Mouse (Mus musculus): ENCODE data around the gene Impdh2. TPM values are rescaled to one million over a fixed set of nuclear protein-coding genes. Genes with fewer than 3 reads are reported as not detected.

Gene Impdh2
- polyA plus RNA-seq (2014; fragmentation: Illumina TruSeq; extraction: RNeasy Lipid Tissue Mini Kit (QIAGEN cat#74804); ENCODE audit: low read depth, low replicate concordance), result 20.3 TPM

DNA sequence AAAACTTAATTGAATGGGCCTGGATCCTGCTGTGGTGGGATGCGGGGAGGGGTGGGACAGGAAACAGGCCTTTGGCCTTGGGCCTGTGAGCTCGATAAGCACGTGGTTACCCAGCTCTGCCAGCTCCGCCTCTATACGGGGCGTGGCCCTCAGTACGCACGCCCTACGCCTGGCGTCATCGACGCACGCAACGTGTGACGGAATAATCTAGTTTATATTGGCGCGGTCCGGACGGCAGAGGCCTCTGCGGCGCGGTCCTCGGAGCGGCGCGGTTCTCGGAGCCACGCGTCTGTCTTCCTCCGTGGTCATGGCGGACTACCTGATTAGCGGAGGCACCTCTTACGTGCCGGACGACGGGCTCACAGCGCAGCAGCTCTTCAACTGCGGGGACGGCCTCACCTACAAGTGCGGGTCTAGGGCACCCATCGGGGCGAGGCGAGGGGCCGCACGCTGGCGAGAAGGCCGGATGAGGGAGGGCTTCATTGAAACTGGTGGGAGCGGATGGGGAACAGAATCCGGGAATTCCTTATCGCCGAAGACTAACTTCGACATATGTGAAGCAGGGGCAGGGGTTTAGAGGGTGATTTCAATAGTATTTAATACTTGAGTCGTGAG, at the start of gene Impdh2:
Gene Impdh2, plus strand, starts transcription at position 60 of the 615 bp plus-strand sequence.

DNA sequence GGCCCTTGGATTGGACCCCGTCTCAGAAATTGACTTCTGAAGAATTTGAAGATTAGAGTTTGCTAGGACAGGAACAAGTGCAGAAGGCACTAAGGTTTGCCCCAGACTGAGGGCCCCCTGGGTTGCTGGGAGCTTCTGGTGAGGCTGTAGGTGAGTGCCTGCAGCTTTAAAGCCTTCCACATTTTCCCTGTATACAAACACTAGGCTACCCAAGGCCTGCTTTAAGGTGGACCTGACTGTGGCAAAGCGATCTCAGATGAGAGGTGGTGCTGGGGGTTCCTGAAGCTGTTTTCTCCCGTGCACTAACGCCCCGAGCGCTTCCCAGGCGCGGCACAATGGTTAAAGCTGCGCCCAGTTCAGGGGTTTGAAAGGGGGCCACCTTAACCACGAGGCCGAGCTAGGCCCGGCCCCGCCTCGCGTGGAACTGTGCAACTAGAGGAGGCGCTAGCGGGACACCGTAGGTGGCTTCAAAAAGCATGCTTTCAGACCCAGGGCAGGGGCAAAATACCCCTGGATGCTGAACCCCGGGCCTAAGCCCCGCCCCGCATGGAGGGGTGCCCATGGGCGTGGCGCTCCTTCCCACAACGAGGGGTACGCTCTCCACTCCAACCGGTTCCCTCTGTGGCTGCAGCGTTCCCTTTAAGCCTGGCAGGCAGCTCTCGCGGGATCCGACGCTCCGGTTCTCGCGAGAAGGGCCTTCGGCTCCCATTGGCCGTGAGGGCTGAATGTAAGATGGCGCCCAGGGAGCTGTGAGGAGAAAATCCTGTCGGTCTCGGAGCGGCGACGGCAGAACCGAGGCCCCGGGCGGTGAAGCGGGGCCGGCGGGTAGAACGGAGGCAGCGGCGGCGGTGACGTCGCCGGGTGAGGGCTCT, 43.5 kb upstream of the Impdh2 start, which contains the start of gene Qrich1:
Gene Qrich1, plus strand, starts transcription at position 427 of the 872 bp plus-strand sequence.

DNA sequence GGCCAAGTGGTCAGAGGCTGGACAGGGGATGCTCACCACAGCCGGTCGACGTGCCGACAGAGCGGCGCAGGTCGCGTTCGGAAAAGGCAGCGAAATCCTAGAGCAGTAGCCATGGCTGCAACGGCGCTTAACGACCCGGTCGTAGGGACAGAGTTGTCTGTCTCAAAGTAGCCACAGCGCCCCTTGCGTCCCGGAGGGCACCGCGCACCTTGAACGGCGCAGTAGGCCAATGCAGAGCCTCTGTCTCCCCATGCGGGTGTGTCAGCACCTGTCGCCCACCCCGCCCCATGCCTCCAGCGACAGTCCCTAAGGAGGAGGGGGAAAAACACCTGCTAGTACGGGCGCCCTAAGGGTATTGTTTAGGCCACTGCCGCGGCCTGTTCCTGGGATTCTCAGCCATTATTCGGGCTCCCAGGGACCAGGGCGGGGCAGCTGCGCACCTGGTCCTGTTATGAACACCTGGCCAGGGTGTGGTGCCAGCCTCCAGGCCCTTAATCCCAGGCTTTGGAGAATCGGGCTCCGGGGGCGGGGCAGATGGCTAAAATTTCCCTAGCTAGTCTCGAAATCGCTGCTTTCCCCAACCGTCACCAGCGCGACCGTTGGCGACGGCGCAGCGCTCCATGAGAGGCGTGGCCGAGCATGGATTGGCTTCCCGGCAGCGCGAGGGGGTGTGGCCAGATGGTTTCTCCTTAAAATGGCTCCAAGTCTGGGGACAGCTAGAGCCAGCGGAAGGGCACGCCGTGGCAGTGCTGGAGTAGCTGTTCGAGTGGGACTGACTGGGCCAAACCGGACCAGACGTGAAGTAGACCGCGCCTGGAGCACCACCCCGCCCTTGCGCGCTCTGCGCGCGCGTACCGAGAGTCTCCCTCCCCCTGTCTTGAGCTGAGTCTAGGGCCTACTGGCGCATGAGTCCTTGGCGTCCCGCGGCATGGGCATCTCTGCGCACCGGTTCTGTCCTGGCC, 7.0 kb downstream of the Impdh2 start, which contains the start of gene Ndufaf3:
Gene Ndufaf3, minus strand, starts transcription at position 620 of the 962 bp plus-strand sequence.

DNA sequence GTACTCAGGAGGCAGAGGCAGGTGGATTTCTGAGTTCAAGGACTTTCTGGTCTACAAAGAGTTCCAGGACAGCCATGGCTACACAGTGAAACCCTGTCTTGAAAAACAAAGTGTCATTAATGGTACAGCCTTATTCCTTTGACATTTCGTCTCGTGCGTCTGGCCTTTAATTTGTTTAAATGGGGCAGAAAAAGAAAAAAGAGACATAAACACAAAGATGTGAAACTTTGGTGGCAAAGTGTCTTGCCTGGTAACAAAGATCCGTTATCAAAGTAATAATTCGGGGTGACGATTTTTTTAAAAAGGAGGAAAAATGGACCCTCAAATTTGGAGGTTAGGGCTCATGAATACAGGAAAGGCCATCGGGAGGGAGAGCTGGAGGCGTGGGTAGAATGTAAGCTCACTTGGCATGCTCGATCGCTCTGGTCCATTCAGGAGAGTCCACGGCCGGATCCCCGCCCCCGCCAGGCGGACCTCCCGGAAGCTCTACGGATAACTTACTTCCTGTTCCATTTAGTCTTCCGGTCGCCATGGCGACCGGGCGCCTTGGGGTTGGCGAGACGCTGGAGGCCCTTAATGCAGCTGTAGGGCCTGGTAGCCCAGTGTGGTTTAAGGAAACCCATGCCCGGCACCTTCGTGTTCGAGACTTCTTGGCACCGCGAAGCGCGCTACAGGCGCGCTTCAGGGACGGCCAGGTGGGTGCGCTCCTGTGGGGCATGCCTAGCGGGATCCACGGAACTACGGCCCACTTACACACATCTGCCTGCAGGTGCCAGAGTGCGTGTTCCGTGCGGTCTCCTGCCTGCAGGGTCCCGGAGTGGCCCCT, 9.5 kb downstream of the Impdh2 start, which contains the start of gene Dalrd3:
Gene Dalrd3, plus strand, starts transcription at position 506 of the 826 bp plus-strand sequence.

DNA sequence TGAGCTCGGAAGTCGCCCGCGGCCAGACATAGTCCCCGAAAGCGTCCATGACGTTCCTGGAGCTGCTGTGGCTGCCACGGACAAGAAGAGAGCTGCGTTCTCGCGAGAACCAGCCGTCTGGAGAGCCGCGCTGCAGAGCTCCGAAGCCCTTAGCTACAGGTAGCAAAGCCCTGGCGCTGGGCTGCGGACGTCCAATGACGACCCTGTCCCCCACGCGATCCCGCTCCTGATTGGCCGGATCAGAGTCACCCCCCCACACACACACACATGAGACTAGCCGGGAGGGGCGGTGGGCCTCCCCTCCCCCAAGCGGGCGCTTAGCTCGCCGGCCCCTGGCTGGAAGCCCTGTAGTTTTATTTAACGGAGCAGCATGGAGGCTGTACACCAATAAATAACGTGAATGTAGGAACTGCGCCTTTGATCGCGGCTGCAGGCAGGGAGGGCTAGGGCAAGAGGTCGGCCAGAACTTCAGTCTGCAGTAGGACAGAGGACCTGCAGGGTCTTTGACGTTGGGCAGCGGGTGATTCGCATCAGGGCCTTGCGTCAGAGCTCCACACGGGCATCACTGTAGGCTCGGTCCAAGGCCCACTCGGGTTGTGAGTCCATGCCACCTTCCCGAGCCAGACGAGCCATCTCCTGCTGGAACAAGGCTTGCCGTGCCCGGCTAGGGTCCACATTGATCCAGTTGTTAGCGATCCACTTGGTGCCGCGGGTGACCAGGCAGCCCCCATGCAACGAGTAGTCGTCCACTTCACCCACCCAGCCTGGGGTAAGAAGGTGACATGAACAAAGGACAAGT, 18.7 kb downstream of the Impdh2 start, which contains the start of gene Wdr6:
Gene Wdr6, minus strand, starts transcription at position 195 of the 799 bp plus-strand sequence.

DNA sequence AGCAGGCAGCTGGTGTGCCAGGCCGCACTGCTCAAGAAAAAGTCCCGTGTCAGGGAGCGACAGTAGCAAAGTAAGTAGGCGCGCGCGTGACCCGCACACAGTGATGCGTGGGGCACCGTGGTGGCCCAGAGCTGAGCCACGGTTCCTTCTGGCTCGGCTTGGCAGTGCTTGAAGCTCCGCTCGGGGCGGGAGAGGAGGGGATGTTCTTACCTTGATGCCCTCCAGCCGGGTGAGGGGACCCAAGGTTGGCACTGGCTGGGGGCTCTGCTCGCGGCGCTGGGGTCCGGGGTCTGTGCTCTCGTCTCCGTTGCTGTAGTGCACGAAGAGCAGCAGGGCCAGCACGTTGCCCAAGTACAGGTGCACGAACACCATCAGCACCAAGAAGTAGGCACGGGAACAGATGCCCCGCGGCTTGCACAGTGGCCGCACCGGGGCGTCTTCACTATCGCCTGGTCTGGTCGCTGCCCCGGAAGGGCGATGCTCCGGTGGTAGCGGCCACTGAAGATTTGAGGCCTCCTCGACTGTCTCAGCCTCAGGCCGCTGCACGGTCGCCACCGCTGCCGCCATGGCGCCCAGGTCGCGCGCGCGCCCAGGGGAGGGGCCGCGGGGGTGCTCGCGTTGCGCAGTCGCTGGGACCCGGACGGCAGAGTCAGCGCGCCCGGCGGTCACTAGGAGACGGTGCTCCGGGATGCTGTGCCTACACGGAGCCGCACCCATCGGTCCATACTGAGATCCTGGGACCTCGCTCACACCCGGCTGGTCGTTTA, 37.1 kb downstream of the Impdh2 start, which contains the start of gene P4htm:
Gene P4htm, minus strand, starts transcription at position 670 of the 767 bp plus-strand sequence.

Other genes starting within 250 kb of the Impdh2 start
- gene Gpx1, start 221.4 kb upstream of the Impdh2 start, polyA plus RNA-seq (2014; fragmentation: Illumina TruSeq; extraction: RNeasy Lipid Tissue Mini Kit (QIAGEN cat#74804); ENCODE audit: low read depth, low replicate concordance), result 303 TPM
- gene Usp4, start 212.4 kb upstream of the Impdh2 start, polyA plus RNA-seq (2014; fragmentation: Illumina TruSeq; extraction: RNeasy Lipid Tissue Mini Kit (QIAGEN cat#74804); ENCODE audit: low read depth, low replicate concordance), result 49.6 TPM
- gene 1700102P08Rik, start 167.5 kb upstream of the Impdh2 start, polyA plus RNA-seq (2014; fragmentation: Illumina TruSeq; extraction: RNeasy Lipid Tissue Mini Kit (QIAGEN cat#74804); ENCODE audit: low read depth, low replicate concordance), result not detected
- gene Ccdc36, start 131.8 kb upstream of the Impdh2 start, polyA plus RNA-seq (2014; fragmentation: Illumina TruSeq; extraction: RNeasy Lipid Tissue Mini Kit (QIAGEN cat#74804); ENCODE audit: low read depth, low replicate concordance), result not detected
- gene BC048562, start 123.8 kb upstream of the Impdh2 start, polyA plus RNA-seq (2014; fragmentation: Illumina TruSeq; extraction: RNeasy Lipid Tissue Mini Kit (QIAGEN cat#74804); ENCODE audit: low read depth, low replicate concordance), result not detected
- 1.9 TPM for gene Ccdc71, start 99.8 kb upstream of the Impdh2 start, polyA plus RNA-seq (2014; fragmentation: Illumina TruSeq; extraction: RNeasy Lipid Tissue Mini Kit (QIAGEN cat#74804); ENCODE audit: low read depth, low replicate concordance)
- gene Klhdc8b, start 98.7 kb upstream of the Impdh2 start, polyA plus RNA-seq (2014; fragmentation: Illumina TruSeq; extraction: RNeasy Lipid Tissue Mini Kit (QIAGEN cat#74804); ENCODE audit: low read depth, low replicate concordance), result 1.4 TPM
- gene Lamb2, start 80.5 kb upstream of the Impdh2 start, polyA plus RNA-seq (2014; fragmentation: Illumina TruSeq; extraction: RNeasy Lipid Tissue Mini Kit (QIAGEN cat#74804); ENCODE audit: low read depth, low replicate concordance), result 0.79 TPM
- 7.2 TPM for gene Usp19, start 69.7 kb upstream of the Impdh2 start, polyA plus RNA-seq (2014; fragmentation: Illumina TruSeq; extraction: RNeasy Lipid Tissue Mini Kit (QIAGEN cat#74804); ENCODE audit: low read depth, low replicate concordance)
- gene Qars, start 52.6 kb upstream of the Impdh2 start, polyA plus RNA-seq (2014; fragmentation: Illumina TruSeq; extraction: RNeasy Lipid Tissue Mini Kit (QIAGEN cat#74804); ENCODE audit: low read depth, low replicate concordance), result 49.3 TPM
- gene Qrich1, start 43.5 kb upstream of the Impdh2 start, polyA plus RNA-seq (2014; fragmentation: Illumina TruSeq; extraction: RNeasy Lipid Tissue Mini Kit (QIAGEN cat#74804); ENCODE audit: low read depth, low replicate concordance), result 28.6 TPM
- 3.4 TPM for gene Ndufaf3, start 7.1 kb downstream of the Impdh2 start, polyA plus RNA-seq (2014; fragmentation: Illumina TruSeq; extraction: RNeasy Lipid Tissue Mini Kit (QIAGEN cat#74804); ENCODE audit: low read depth, low replicate concordance)
- gene Dalrd3, start 9.6 kb downstream of the Impdh2 start, polyA plus RNA-seq (2014; fragmentation: Illumina TruSeq; extraction: RNeasy Lipid Tissue Mini Kit (QIAGEN cat#74804); ENCODE audit: low read depth, low replicate concordance), result 5.1 TPM
- 0.93 TPM for gene Wdr6, start 18.5 kb downstream of the Impdh2 start, polyA plus RNA-seq (2014; fragmentation: Illumina TruSeq; extraction: RNeasy Lipid Tissue Mini Kit (QIAGEN cat#74804); ENCODE audit: low read depth, low replicate concordance)
- gene P4htm, start 37.4 kb downstream of the Impdh2 start, polyA plus RNA-seq (2014; fragmentation: Illumina TruSeq; extraction: RNeasy Lipid Tissue Mini Kit (QIAGEN cat#74804); ENCODE audit: low read depth, low replicate concordance), result not detected
- 23.0 TPM for gene Arih2, start 89.1 kb downstream of the Impdh2 start, polyA plus RNA-seq (2014; fragmentation: Illumina TruSeq; extraction: RNeasy Lipid Tissue Mini Kit (QIAGEN cat#74804); ENCODE audit: low read depth, low replicate concordance)
- gene Slc25a20, start 101.8 kb downstream of the Impdh2 start, polyA plus RNA-seq (2014; fragmentation: Illumina TruSeq; extraction: RNeasy Lipid Tissue Mini Kit (QIAGEN cat#74804); ENCODE audit: low read depth, low replicate concordance), result 136 TPM
- gene Prkar2a, start 129.0 kb downstream of the Impdh2 start, polyA plus RNA-seq (2014; fragmentation: Illumina TruSeq; extraction: RNeasy Lipid Tissue Mini Kit (QIAGEN cat#74804); ENCODE audit: low read depth, low replicate concordance), result 73.3 TPM
- gene Ip6k2, start 223.5 kb downstream of the Impdh2 start, polyA plus RNA-seq (2014; fragmentation: Illumina TruSeq; extraction: RNeasy Lipid Tissue Mini Kit (QIAGEN cat#74804); ENCODE audit: low read depth, low replicate concordance), result 123 TPM
- not detected for gene Nckipsd, start 248.1 kb downstream of the Impdh2 start, polyA plus RNA-seq (2014; fragmentation: Illumina TruSeq; extraction: RNeasy Lipid Tissue Mini Kit (QIAGEN cat#74804); ENCODE audit: low read depth, low replicate concordance)

Data from liver, adult 10 weeks (tissue).